Mouse (Mus musculus): ENCODE measurements around the gene Cnot2. TPM values are rescaled to one million over a fixed set of nuclear protein-coding genes. Genes with fewer than 3 reads are reported as not detected.

Cnot2 gene
- 125 TPM for polyA plus RNA-seq (2017; shearing (Covaris generic))

GRCm38 (mm10) chr10:116581369-116581718 lies at the start of gene Cnot2:
Gene Cnot2 (minus strand): TSS chr10:116581511.

GRCm38 (mm10) chr10:116473759-116474549 lies 107.4 kb downstream of the Cnot2 start, which contains the start of gene Kcnmb4:
Gene Kcnmb4 (minus strand): TSS chr10:116473878.

Other genes starting within 250 kb of the Cnot2 start
- gene Kcnmb4, start 107.6 kb downstream of the Cnot2 start, polyA plus RNA-seq (2017; shearing (Covaris generic)), result 7.8 TPM

Measured in CD4-positive, CD25-positive, alpha-beta regulatory T cell (primary cell).